Mouse (Mus musculus) natural killer cell, adult 2 months (primary cell): ENCODE data around the gene Map3k14.
A peak's percentile ranks its signal among the peaks of the same experiment; 100 is the strongest.

Experiments used
- DNase-seq, 2 experiments: peaks; one replicate each; pipeline ENCODE4 v3.0.0; 2022; ENCODE audit warnings: low spot score in 2 of 2

Gene Map3k14

GRCm38 (mm10) chr11:103210291-103210690 lies 57.0 kb downstream of the Map3k14 start:
- no peak for DNase-seq

GRCm38 (mm10) chr11:103208458-103208857 lies 58.8 kb downstream of the Map3k14 start, which contains the start of gene 1700023F06Rik:
TSS of gene 1700023F06Rik (minus strand) at chr11:103208558.
- DNase-seq, result no peak

GRCm38 (mm10) chr11:103206203-103206602 lies 61.1 kb downstream of the Map3k14 start:
- DNase-seq, result no peak

GRCm38 (mm10) chr11:103202376-103202775 lies 64.9 kb downstream of the Map3k14 start:
- DNase-seq, result no peak

GRCm38 (mm10) chr11:103201664-103202063 lies 65.6 kb downstream of the Map3k14 start:
- DNase-seq, result no peak

- DNase-seq, result no peak
Observed at GRCm38 (mm10) chr11:103198911-103199803, 68.1 kb downstream of the Map3k14 start.

- DNase-seq, result no peak
Observed at GRCm38 (mm10) chr11:103198339-103198738, 68.9 kb downstream of the Map3k14 start.

- DNase-seq, result no peak
Observed at GRCm38 (mm10) chr11:103197340-103197739, 69.9 kb downstream of the Map3k14 start.

- no peak for DNase-seq
Observed at GRCm38 (mm10) chr11:103195656-103196055, 71.6 kb downstream of the Map3k14 start.

GRCm38 (mm10) chr11:103195236-103195635 lies 72.0 kb downstream of the Map3k14 start:
- no peak for DNase-seq

- no peak for DNase-seq
Observed at GRCm38 (mm10) chr11:103193825-103194168, 73.5 kb downstream of the Map3k14 start.

- no peak for DNase-seq
Observed at GRCm38 (mm10) chr11:103192956-103193824, 74.1 kb downstream of the Map3k14 start.

GRCm38 (mm10) chr11:103192230-103192955 lies 74.9 kb downstream of the Map3k14 start:
- no peak for DNase-seq

GRCm38 (mm10) chr11:103184891-103185290 lies 82.4 kb downstream of the Map3k14 start:
- DNase-seq, result peak in 1 of 2 experiments; percentile 44

- no peak for DNase-seq
Observed at GRCm38 (mm10) chr11:103181911-103182310, 85.4 kb downstream of the Map3k14 start.

GRCm38 (mm10) chr11:103181349-103181748 lies 85.9 kb downstream of the Map3k14 start:
- DNase-seq, result no peak

GRCm38 (mm10) chr11:103180426-103180825 lies 86.8 kb downstream of the Map3k14 start:
- DNase-seq, result no peak

- no peak for DNase-seq
Observed at GRCm38 (mm10) chr11:103178748-103179147, 88.5 kb downstream of the Map3k14 start.

GRCm38 (mm10) chr11:103177815-103178485 lies 89.3 kb downstream of the Map3k14 start:
- peak; percentile 74 to 80 for DNase-seq

- no peak for DNase-seq
Observed at GRCm38 (mm10) chr11:103177216-103177615, 90.1 kb downstream of the Map3k14 start.

- DNase-seq, result no peak
Observed at GRCm38 (mm10) chr11:103176510-103176909, 90.8 kb downstream of the Map3k14 start.
